Mouse (Mus musculus) WW6 (cell line): ENCODE measurements around the gene Bcl2l2.

ENCODE experiments used
- DNase-seq: peaks from one replicate; pipeline ENCODE4 v3.0.0-alpha.2; 2013; ENCODE audit warnings: low read depth, low spot score

The Bcl2l2 gene

GRCm38 (mm10) chr14:54893651-54894181 lies 10.5 kb downstream of the Bcl2l2 start:
- DNase-seq = peak; percentile 98

GRCm38 (mm10) chr14:54894296-54895151 lies 11.3 kb downstream of the Bcl2l2 start:
- DNase-seq = no peak

DNA sequence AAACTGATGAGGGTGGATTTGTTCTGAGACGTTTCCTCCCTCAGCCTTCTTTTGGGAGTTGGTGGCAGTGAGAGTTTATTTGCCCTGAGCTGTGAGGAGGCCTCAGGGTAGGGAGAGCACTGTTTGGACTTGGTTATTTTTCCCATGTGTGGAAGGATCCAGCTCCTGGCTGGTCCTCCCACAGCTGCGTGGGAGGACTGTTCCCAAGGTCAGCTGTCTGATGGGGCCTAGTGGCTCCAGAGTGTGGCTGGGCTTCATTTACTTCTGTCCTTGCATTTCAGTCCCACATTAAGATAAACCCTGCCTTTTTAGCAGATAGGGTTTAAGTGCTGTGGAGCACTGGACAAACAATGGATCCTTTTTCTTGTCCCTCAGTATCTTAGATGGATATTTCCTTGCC lies 14.3 kb downstream of the Bcl2l2 start:
- no peak for DNase-seq

DNA sequence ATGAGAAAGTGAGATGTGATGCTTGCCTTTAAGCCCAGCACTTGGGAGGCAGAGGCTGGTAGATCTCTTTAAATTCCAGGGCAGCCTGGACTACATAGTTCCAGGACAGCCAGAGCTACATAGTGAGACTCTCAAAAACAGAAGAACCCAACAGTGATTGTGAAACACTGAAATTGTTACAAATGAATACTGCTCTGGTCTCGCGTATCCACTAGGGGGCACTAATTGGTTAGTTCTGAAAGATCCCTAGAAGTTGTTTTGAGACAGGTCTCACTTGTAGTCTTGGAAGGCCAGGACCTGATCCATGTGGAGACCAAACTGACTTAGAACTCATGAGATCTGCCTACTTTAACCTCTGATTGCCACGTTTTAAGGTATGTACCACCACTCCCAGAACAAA lies 17.2 kb downstream of the Bcl2l2 start:
- no peak for DNase-seq

DNA sequence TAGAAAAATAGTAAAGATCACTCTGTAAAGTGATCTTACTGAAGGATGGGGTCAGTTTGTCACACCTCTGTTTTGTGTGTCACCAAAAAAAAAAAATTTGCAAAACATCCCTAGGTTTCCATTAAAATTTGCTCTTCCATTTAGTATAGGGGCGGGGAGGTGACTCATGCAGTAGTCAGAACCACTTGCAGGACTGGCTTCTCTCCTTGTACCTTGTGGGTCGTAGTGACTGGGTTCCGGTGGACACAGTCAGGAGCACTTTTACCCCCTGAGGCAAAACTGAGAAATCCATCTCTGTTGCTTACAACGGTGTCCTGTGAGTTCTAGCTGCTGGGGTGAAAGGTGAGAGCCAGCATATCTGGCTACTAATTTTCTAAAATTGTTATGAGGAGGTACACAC lies 20.5 kb downstream of the Bcl2l2 start:
- no peak for DNase-seq

GRCm38 (mm10) chr14:54908682-54909081 lies 25.5 kb downstream of the Bcl2l2 start:
- DNase-seq = no peak

GRCm38 (mm10) chr14:54912109-54912850 lies 29.1 kb downstream of the Bcl2l2 start:
- no peak for DNase-seq

DNA sequence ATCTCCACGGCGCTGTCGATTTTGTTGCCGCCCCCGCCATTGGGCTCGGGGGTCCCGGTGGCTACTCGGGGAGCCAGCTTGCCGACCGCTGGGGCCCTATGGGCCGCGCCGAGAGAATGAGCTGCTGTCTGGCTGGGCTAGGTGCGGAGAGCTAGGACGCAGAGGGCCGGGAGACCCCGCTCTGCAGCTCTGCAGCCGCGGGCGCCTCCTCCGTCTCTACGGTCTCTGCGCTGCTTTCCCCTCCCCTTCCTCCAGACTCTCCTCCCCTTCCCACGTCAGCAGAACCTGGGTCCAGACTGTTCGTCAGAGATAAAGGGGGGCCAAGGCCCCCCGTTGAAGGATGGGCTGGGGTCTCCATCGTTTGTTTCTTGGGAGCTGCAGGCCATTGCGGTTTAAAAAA lies 29.7 kb downstream of the Bcl2l2 start, which contains the start of gene Slc22a17:
Slc22a17 (minus strand) TSS at position 247 of the 400 bp plus-strand sequence.
- no peak for DNase-seq

GRCm38 (mm10) chr14:54913343-54913742 lies 30.2 kb downstream of the Bcl2l2 start:
- no peak for DNase-seq

- no peak for DNase-seq
Observed at GRCm38 (mm10) chr14:54920076-54920685, 37.0 kb downstream of the Bcl2l2 start.

GRCm38 (mm10) chr14:54924641-54925348 lies 41.6 kb downstream of the Bcl2l2 start:
- no peak for DNase-seq

GRCm38 (mm10) chr14:54925349-54926342 lies 42.5 kb downstream of the Bcl2l2 start, which contains the start of gene Efs:
TSS of gene Efs (minus strand) at chr14:54926126.
- DNase-seq = no peak

GRCm38 (mm10) chr14:54926401-54927158 lies 43.4 kb downstream of the Bcl2l2 start:
- DNase-seq = no peak

GRCm38 (mm10) chr14:54927296-54927695 lies 44.1 kb downstream of the Bcl2l2 start:
- DNase-seq = no peak

DNA sequence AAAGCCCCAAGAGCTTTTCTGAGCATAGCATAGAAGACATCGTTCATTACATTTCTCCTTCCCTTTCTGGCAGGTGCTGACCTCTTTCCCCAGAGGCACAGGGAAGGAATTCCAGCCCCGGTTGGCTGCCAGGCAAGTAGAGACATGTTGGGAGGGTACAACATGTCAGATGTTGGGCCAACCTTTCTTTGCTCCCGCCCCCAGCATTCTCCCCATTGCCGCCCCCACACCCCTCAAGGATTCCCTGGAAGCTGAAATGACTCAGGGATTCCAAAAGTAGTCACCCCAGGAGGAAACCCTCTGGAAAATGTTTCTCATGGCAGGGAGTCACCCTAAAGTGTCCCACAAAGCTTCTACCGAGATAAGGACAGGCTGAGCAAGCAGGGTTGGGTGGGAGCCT lies 46.6 kb downstream of the Bcl2l2 start:
- DNase-seq = no peak

- DNase-seq = no peak
Observed at GRCm38 (mm10) chr14:54930431-54930830, 47.3 kb downstream of the Bcl2l2 start.

DNA sequence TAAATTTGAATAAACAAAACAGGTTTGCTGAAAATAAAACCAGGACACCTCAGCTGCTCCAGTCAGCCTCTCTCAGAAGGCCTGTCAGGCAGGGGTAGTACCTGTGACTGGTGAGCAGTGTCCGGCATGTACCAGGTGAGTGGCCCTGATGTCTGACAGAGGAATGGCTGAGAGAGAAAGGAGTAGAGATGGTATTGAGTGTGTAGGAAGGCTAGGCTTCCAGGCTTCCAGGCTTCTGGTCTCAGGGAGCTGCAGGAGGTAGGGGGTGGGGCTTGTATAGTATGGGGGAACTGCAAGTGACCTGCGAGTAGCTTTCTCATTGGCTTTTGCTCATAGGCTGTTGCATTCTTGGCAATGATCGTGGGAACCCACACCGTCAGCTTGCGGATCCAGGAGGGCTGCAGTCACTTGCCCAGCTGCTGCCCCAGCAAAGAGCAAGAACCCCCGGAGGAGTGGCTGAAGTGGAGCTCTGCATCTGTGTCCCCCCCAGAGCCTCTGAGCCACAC lies 49.5 kb downstream of the Bcl2l2 start, which contains the start of gene Il25:
Il25 (plus strand) TSS at position 51 of the 506 bp plus-strand sequence.
- no peak for DNase-seq

GRCm38 (mm10) chr14:54935904-54936830 lies 53.0 kb downstream of the Bcl2l2 start, which contains the start of gene Cmtm5:
TSS of gene Cmtm5 (plus strand) at chr14:54936261.
- no peak for DNase-seq
